Comparison of ENCODE assay signal across 15 mouse cellular contexts in genomic region chr5:116498880-116499640, GRCm38 (mm10).
DNase-seq lines count a peak whose midpoint lies in the region; ATAC-seq and TF ChIP-seq lines count a peak whose summit lies in the region.
"Had no signal": no experiment of that assay in that cellular context is flagged by ENCODE, and none has a peak within 500 bp of the region (broad histone marks: within the 10 kb centered on the region; RNA-seq: fewer than 3 reads in every experiment).

No protein-coding gene starts in this region.

- no peak overlapping the region for H3K4me2 ChIP-seq in hindbrain, embryonic 14.5 days (replicated peaks)
- no peak overlapping the region for H3K4me2 ChIP-seq in hindbrain, embryonic 11.5 days (replicated peaks; ENCODE audit: low read depth, low read length)
- H3K4me2 ChIP-seq in hindbrain, postnatal 0 days (ENCODE audit: low read depth, low read length): no peak overlapping the region
- H3K4me2 ChIP-seq: heart, embryonic 15.5 days; lung, embryonic 15.5 days had no signal

- peaks cover 46% of the 10 kb centered on the region for H3K4me1 ChIP-seq in hindbrain, embryonic 14.5 days (replicated peaks; ENCODE audit: control insufficient read depth, insufficient read depth, low read length)
- H3K4me1 ChIP-seq in hindbrain, embryonic 11.5 days (replicated peaks; ENCODE audit: control insufficient read depth, insufficient read depth, low read length): 0 out of 2 replicates have a peak, but pooled peaks cover 3% of the 10 kb centered on the region
- 0 out of 2 replicates have a peak, but pooled peaks cover 6% of the 10 kb centered on the region for H3K4me1 ChIP-seq in hindbrain, postnatal 0 days (ENCODE audit: insufficient read depth, low read length)
- H3K4me1 ChIP-seq: heart, embryonic 15.5 days; lung, embryonic 15.5 days had no signal

- WGBS in hindbrain, embryonic 14.5 days: 65% methylated on average over 19 of the region's 19 CpGs
- whole genome bisulfite sequencing in hindbrain, embryonic 11.5 days: 77% methylated on average over 19 of the region's 19 CpGs
- 50% methylated on average over 19 of the region's 19 CpGs for WGBS in hindbrain, postnatal 0 days

- H3K27me3 ChIP-seq in hindbrain, embryonic 14.5 days (ENCODE audit: control insufficient read depth, insufficient read depth, low read length): no peaks in the 10 kb centered on the region
- H3K27me3 ChIP-seq in hindbrain, embryonic 11.5 days (ENCODE audit: control insufficient read depth, insufficient read depth, low read length): no peaks in the 10 kb centered on the region
- H3K27me3 ChIP-seq in hindbrain, postnatal 0 days (ENCODE audit: insufficient read depth, low read length): no peaks in the 10 kb centered on the region
- H3K27me3 ChIP-seq: heart, embryonic 15.5 days; lung, embryonic 15.5 days had no signal

- intact Hi-C loops in left cerebral cortex, postnatal 4 days (cut with DNase I): no loop called here
- intact Hi-C loops in gastrocnemius, postnatal 14 days (cut with DNase I; ENCODE audit: low total_unique reads): no loop called here
- intact Hi-C loops in heart, postnatal 10 days (cut with DNase I): no loop called here

- no peaks in the 10 kb centered on the region for H3K9me3 ChIP-seq in hindbrain, embryonic 14.5 days (ENCODE audit: control insufficient read depth, low read length)
- no peaks in the 10 kb centered on the region for H3K9me3 ChIP-seq in hindbrain, embryonic 11.5 days (ENCODE audit: control insufficient read depth, low read length)
- no peaks in the 10 kb centered on the region for H3K9me3 ChIP-seq in hindbrain, postnatal 0 days (ENCODE audit: low read length)
- H3K9me3 ChIP-seq: embryonic facial prominence, embryonic 10.5 days; heart, embryonic 15.5 days; lung, embryonic 15.5 days had no signal

- no peaks in the 10 kb centered on the region for H3K36me3 ChIP-seq in hindbrain, embryonic 14.5 days (replicated peaks; ENCODE audit: control insufficient read depth, insufficient read depth)
- no peaks in the 10 kb centered on the region for H3K36me3 ChIP-seq in hindbrain, embryonic 11.5 days (ENCODE audit: control insufficient read depth, insufficient read depth, low read length)
- no peaks in the 10 kb centered on the region for H3K36me3 ChIP-seq in hindbrain, postnatal 0 days (ENCODE audit: insufficient read depth, low read length)
- H3K36me3 ChIP-seq: embryonic facial prominence, embryonic 10.5 days; heart, embryonic 15.5 days; lung, embryonic 15.5 days had no signal

- ATAC-seq in hindbrain, embryonic 14.5 days (ENCODE audit: low FRiP score): no peak
- no peak for ATAC-seq in hindbrain, embryonic 11.5 days (ENCODE audit: low FRiP score)
- ATAC-seq in hindbrain, postnatal 0 days: 0 out of 2 replicates have a peak, but pooled peaks have one; percentile 30

- DNase-seq in hindbrain, embryonic 14.5 days (ENCODE audit: low spot score): no peak
- no peak for DNase-seq in hindbrain, embryonic 11.5 days (ENCODE audit: low spot score)
- DNase-seq in cerebellum, adult 18-20 months: peak; percentile 71 to 80
- peak; percentile 48 for DNase-seq in hindbrain, postnatal 0 days (ENCODE audit: low spot score)
- DNase-seq in left cerebral cortex, postnatal 4 days: peak; percentile 48
- DNase-seq in gastrocnemius, postnatal 14 days: no peak
- DNase-seq in adrenal gland, postnatal 10 days: no peak
- DNase-seq in heart, postnatal 10 days: no peak
- DNase-seq: adrenal gland, adult 8-10 months; kidney, adult 9 months; retina, postnatal 1 day had no signal

- H3K9ac ChIP-seq in hindbrain, embryonic 14.5 days: no peak overlapping the region
- H3K9ac ChIP-seq in hindbrain, embryonic 11.5 days (ENCODE audit: low read depth, low read length): no peak overlapping the region
- H3K9ac ChIP-seq in hindbrain, postnatal 0 days (replicated peaks; ENCODE audit: low read length): no peak overlapping the region; the same call in 1 of the 2 replicates
- H3K9ac ChIP-seq: heart, embryonic 15.5 days; lung, embryonic 15.5 days had no signal

- H3K27ac ChIP-seq in hindbrain, embryonic 14.5 days: peak overlapping the region; percentile 23; the same call in 1 of the 2 replicates
- no peak overlapping the region for H3K27ac ChIP-seq in hindbrain, embryonic 11.5 days (ENCODE audit: low read depth, low read length)
- H3K27ac ChIP-seq in hindbrain, postnatal 0 days: no peak overlapping the region
- H3K27ac ChIP-seq: embryonic facial prominence, embryonic 10.5 days; heart, embryonic 15.5 days; lung, embryonic 15.5 days had no signal

- TF ChIP-seq CTCF in hindbrain, postnatal 0 days (IDR thresholded peaks at IDR 0.05; ENCODE audit: low read depth): no peak; the same call in 1 of the 2 replicates

- no peak overlapping the region for H3K4me3 ChIP-seq in hindbrain, embryonic 14.5 days (replicated peaks; ENCODE audit: low read length)
- H3K4me3 ChIP-seq in hindbrain, embryonic 11.5 days (ENCODE audit: low read depth, low read length): no peak overlapping the region
- no peak overlapping the region for H3K4me3 ChIP-seq in hindbrain, postnatal 0 days (ENCODE audit: low read length)
- H3K4me3 ChIP-seq: embryonic facial prominence, embryonic 10.5 days; heart, embryonic 15.5 days; lung, embryonic 15.5 days; myocyte had no signal

Comparison
In these comparisons a context has a peak if more than half of its experiments do, and no peak if none do; other contexts are left out.
1. DNase-seq: peak in cerebellum, adult 18-20 months (2 of 2), hindbrain, postnatal 0 days (single experiment) and left cerebral cortex, postnatal 4 days (single experiment); none in hindbrain, embryonic 14.5 days (single experiment), hindbrain, embryonic 11.5 days (single experiment), gastrocnemius, postnatal 14 days (single experiment), adrenal gland, postnatal 10 days (single experiment) and heart, postnatal 10 days (0 of 2).